Mouse (Mus musculus): ENCODE results near the gene Dnm3.

GRCm38 (mm10) chr1:162188744-162189143, 289.1 kb downstream of the Dnm3 start:
- TF ChIP-seq POLR2A (IDR thresholded peaks at IDR 0.05; ENCODE audit: low read depth, low read length) = no peak
- no peak for TF ChIP-seq CTCF (IDR thresholded peaks at IDR 0.05; ENCODE audit: extremely low read depth, insufficient read length, insufficient replicate concordance, low read depth, low read length)

Measured in small intestine, adult 2 months (tissue).